Mouse (Mus musculus): ENCODE data around the gene Kif22. TPM values are rescaled to one million over a fixed set of nuclear protein-coding genes. Genes with fewer than 3 reads are reported as not detected.

The Kif22 gene
- total and polyA plus RNA-seq, 3 experiments: 0.39 to 0.84 (median 0.65) TPM

- peak within 1 kb of the TSS; percentile 98 for H3K9ac ChIP-seq (ENCODE audit: low read depth, low read length)
- peaks cover 9% of the 10 kb centered on the region for H3K4me1 ChIP-seq (ENCODE audit: control insufficient read depth, insufficient read depth, low read length)
- TF ChIP-seq POLR2A (IDR thresholded peaks at IDR 0.05; ENCODE audit: insufficient read depth, low read depth, low read length) (peak; percentile 97), EP300 (IDR thresholded peaks at IDR 0.05; ENCODE audit: insufficient read depth, low read depth, low read length) (peak; percentile 78), CTCF (IDR thresholded peaks at IDR 0.05) (no peak)
- no peaks in the 10 kb centered on the region for H3K27me3 ChIP-seq (ENCODE audit: control insufficient read depth, insufficient read depth, low read length)
- H3K4me3 ChIP-seq: peak within 1 kb of the TSS; percentile 83
- H3K79me2 ChIP-seq (replicated peaks; ENCODE audit: control insufficient read depth, insufficient read depth, low read length): no peaks in the 10 kb centered on the region
- H3K27ac ChIP-seq: peak within 1 kb of the TSS; percentile 92
- WGBS: under 1% methylated on average over 48 of the region's 63 CpGs
- peak; percentile 99 to 100 for DNase-seq
- peaks cover 3% of the 10 kb centered on the region; the same call in 1 of the 2 replicates for H3K36me3 ChIP-seq (ENCODE audit: control insufficient read depth, insufficient read depth, low read length)
- intact Hi-C loops (cut with DNase I): loop anchor here (1.0 to 5.0 kb wide), 3 partner anchors 130 to 268 kb away; partner anchors contain the start of genes Mapk3 and Taok2
These were observed 15.1 kb downstream of the Kif22 start, which contains the start of gene Maz for GRCm38 (mm10) chr7:127026984-127027726. TSS of gene Maz (minus strand) at chr7:127027037.

DNA sequence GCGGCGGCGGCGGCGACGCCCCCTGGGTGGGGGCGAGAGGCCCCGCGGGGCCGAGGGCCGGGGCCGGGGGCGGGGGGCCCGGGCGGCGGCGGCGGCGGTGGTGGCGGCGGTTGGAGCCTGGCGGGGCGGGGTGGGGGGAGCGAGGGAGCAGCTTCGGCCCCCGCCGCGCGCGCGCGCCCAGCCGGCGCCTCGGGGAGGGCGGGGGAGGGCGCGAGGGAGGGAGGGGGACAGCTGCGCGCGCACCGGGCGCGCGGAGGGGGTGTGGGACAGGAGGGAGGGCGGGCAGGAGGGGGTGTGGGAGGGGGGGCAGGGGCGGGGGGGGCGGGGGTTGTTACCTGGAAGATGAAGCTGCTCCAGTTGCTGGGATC lies 15.7 kb downstream of the Kif22 start:
- H3K4me3 ChIP-seq: no peak overlapping the region; the same call in 1 of the 2 replicates
- H3K9ac ChIP-seq (ENCODE audit: low read depth, low read length): peak overlapping the region; percentile 98
- peaks cover 3% of the 10 kb centered on the region; the same call in 1 of the 2 replicates for H3K36me3 ChIP-seq (ENCODE audit: control insufficient read depth, insufficient read depth, low read length)
- H3K27me3 ChIP-seq (ENCODE audit: control insufficient read depth, insufficient read depth, low read length): no peaks in the 10 kb centered on the region
- H3K4me1 ChIP-seq (ENCODE audit: control insufficient read depth, insufficient read depth, low read length): peaks cover 9% of the 10 kb centered on the region
- no peaks in the 10 kb centered on the region for H3K79me2 ChIP-seq (replicated peaks; ENCODE audit: control insufficient read depth, insufficient read depth, low read length)
- intact Hi-C loops (cut with DNase I): loop anchor here (5.0 kb wide), 2 partner anchors 129 to 144 kb away; partner anchors contain the start of gene Taok2
- no peak for TF ChIP-seq POLR2A (IDR thresholded peaks at IDR 0.05; ENCODE audit: insufficient read depth, low read depth, low read length)
- TF ChIP-seq EP300 (IDR thresholded peaks at IDR 0.05; ENCODE audit: insufficient read depth, low read depth, low read length): no peak
- no peak for TF ChIP-seq CTCF (IDR thresholded peaks at IDR 0.05)
- WGBS: 1% methylated on average over 16 of the region's 48 CpGs
- peak overlapping the region; percentile 87 for H3K27ac ChIP-seq
- DNase-seq: peak in 1 of 2 experiments; percentile 86

- intact Hi-C loops (cut with DNase I): loop anchor here (5.0 kb wide), 2 partner anchors 129 to 144 kb away; partner anchors contain the start of gene Taok2
- Histone ChIP-seq H3K36me3 (ENCODE audit: control insufficient read depth, insufficient read depth, low read length) (peaks cover 3% of the 10 kb centered on the region; the same call in 1 of the 2 replicates), H3K79me2 (replicated peaks; ENCODE audit: control insufficient read depth, insufficient read depth, low read length) (no peaks in the 10 kb centered on the region), H3K27ac (peak overlapping the region; percentile 92), H3K4me1 (ENCODE audit: control insufficient read depth, insufficient read depth, low read length) (peaks cover 10% of the 10 kb centered on the region), H3K27me3 (ENCODE audit: control insufficient read depth, insufficient read depth, low read length) (no peaks in the 10 kb centered on the region), H3K4me3 (peak overlapping the region; percentile 56), H3K9ac (ENCODE audit: low read depth, low read length) (peak overlapping the region; percentile 98)
- TF ChIP-seq POLR2A (IDR thresholded peaks at IDR 0.05; ENCODE audit: insufficient read depth, low read depth, low read length) (no peak), CTCF (IDR thresholded peaks at IDR 0.05) (no peak), EP300 (IDR thresholded peaks at IDR 0.05; ENCODE audit: insufficient read depth, low read depth, low read length) (no peak)
- peak; percentile 79 to 81 for DNase-seq
- WGBS: 0% methylated on average over 31 of the region's 48 CpGs
These were observed 16.1 kb downstream of the Kif22 start for GRCm38 (mm10) chr7:127026161-127026600.

DNA sequence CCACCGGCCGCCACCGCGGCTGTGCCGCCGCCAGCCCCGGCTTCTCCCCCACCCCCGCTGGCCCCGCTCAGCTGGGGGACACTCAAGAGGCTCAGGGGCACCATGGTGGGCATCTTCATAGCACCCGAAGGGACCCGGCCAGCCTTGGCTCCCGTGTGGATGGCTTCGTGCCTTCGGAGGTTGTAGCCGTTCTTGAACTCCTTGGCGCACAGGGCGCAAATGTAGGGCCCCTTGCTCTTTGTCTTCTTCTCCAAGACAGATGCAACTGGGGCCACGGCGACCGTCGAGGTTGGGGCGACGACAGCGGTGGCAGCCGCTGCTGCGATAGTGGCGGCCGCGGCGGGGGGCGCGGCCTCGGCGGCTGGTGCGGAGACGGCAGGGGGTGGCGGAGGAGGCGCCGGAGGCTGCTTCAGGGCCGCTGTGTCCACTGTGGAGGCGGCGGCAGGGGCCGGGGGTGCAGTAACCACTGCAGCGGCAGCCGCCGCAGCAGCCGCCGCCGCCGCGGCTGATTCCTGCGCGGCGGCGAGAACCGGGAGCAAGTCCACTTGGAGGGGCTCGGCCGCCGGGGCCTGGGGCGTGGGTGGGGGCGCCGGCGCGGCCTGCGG lies 16.6 kb downstream of the Kif22 start:
- no peaks in the 10 kb centered on the region for H3K27me3 ChIP-seq (ENCODE audit: control insufficient read depth, insufficient read depth, low read length)
- H3K36me3 ChIP-seq (ENCODE audit: control insufficient read depth, insufficient read depth, low read length): peaks cover 3% of the 10 kb centered on the region; the same call in 1 of the 2 replicates
- peak overlapping the region; percentile 92 for H3K27ac ChIP-seq
- TF ChIP-seq EP300 (IDR thresholded peaks at IDR 0.05; ENCODE audit: insufficient read depth, low read depth, low read length) (no peak), CTCF (IDR thresholded peaks at IDR 0.05) (no peak), POLR2A (IDR thresholded peaks at IDR 0.05; ENCODE audit: insufficient read depth, low read depth, low read length) (no peak)
- no peaks in the 10 kb centered on the region for H3K79me2 ChIP-seq (replicated peaks; ENCODE audit: control insufficient read depth, insufficient read depth, low read length)
- peak overlapping the region; percentile 98 for H3K9ac ChIP-seq (ENCODE audit: low read depth, low read length)
- peak overlapping the region; percentile 56 for H3K4me3 ChIP-seq
- intact Hi-C loops (cut with DNase I): loop anchor here (1.0 to 5.0 kb wide), 3 partner anchors 8 to 143 kb away; partner anchors contain the start of genes Pagr1a and Taok2
- WGBS: under 1% methylated on average over 57 of the region's 65 CpGs
- DNase-seq: peak; percentile 69 to 71
- H3K4me1 ChIP-seq (ENCODE audit: control insufficient read depth, insufficient read depth, low read length): peaks cover 10% of the 10 kb centered on the region

DNA sequence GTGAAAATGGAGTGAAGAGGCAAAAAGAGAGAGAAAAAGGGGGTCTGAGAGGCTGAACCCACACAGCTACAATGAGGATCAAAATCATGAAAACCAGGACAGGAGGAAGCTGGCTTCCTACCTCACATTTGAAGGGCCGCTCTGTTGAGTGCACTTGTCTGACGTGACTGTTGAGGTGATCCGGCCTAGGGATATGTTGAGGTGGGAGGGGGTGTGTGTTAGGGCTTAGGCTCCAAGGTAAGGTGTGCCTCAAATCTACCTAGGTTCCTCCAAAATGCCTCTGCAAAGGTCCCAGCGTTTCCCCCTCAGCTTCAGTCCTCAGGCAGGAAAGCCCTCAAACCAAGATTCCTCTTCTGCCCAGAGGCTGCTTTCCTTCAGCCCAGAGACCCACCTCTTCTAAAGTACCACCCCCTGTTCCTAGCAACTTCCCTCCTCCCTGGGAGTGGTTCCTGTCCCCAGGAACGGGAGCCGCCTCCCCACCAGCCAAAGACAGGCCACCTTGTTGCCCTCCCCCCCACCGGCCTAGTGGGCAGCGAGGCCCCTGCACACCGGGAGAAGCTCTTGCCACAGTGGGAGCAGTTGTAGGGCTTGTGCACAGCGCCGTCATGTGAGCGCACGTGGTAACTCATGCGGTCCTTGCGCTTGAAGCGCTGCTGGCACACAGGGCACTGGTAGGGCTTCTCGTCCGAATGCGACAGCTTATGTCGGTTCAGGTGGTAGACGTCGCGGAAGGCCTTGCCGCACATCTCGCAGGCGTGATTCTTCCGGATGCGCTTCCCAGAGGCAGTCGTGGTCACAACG lies 17.3 kb downstream of the Kif22 start:
- H3K9ac ChIP-seq (ENCODE audit: low read depth, low read length): peak overlapping the region; percentile 98
- H3K36me3 ChIP-seq (ENCODE audit: control insufficient read depth, insufficient read depth, low read length): peaks cover 3% of the 10 kb centered on the region; the same call in 1 of the 2 replicates
- peak overlapping the region; percentile 56 for H3K4me3 ChIP-seq
- H3K27me3 ChIP-seq (ENCODE audit: control insufficient read depth, insufficient read depth, low read length): no peaks in the 10 kb centered on the region
- TF ChIP-seq POLR2A (IDR thresholded peaks at IDR 0.05; ENCODE audit: insufficient read depth, low read depth, low read length): peak; percentile 71
- TF ChIP-seq CTCF (IDR thresholded peaks at IDR 0.05): peak; percentile 68
- peak; percentile 86 for TF ChIP-seq EP300 (IDR thresholded peaks at IDR 0.05; ENCODE audit: insufficient read depth, low read depth, low read length)
- DNase-seq: peak; percentile 83 to 87
- no peaks in the 10 kb centered on the region for H3K79me2 ChIP-seq (replicated peaks; ENCODE audit: control insufficient read depth, insufficient read depth, low read length)
- intact Hi-C loops (cut with DNase I): loop anchor here (1.0 to 5.0 kb wide), 3 partner anchors 8 to 143 kb away; partner anchors contain the start of genes Pagr1a and Taok2
- H3K27ac ChIP-seq: peak overlapping the region; percentile 92
- 6% methylated on average over 30 of the region's 30 CpGs for WGBS
- H3K4me1 ChIP-seq (ENCODE audit: control insufficient read depth, insufficient read depth, low read length): peaks cover 10% of the 10 kb centered on the region

Data from heart, adult 2 months (tissue).